Mouse (Mus musculus) thymus, adult 2 months (tissue): Measurements from ENCODE around the gene Kif2a. TPM values are rescaled to one million over a fixed set of nuclear protein-coding genes. Genes with fewer than 3 reads are reported as not detected.

ENCODE experiments used
- DNase-seq: peaks from one replicate; pipeline ENCODE4 v3.0.0; 2021
- H3K27ac ChIP-seq: fragments of 200-500 bp; 2 replicates; pipeline ENCODE4 v1.5.1; 2012; ENCODE audit warnings: low read length, control low read depth; ENCODE audit not compliant: control insufficient read depth, insufficient read depth
- H3K27me3 ChIP-seq: fragments of 200-500 bp; 2 replicates; pipeline ENCODE4 v1.6.1; 2012; ENCODE audit warnings: mild to moderate bottlenecking, low read length, moderate library complexity, mixed read lengths; ENCODE audit not compliant: control insufficient read depth, insufficient read depth
- H3K36me3 ChIP-seq: fragments of 200-500 bp; 2 replicates; pipeline ENCODE4 v1.6.1; 2012; ENCODE audit warnings: mild to moderate bottlenecking, low read length, moderate library complexity; ENCODE audit not compliant: control insufficient read depth, insufficient read depth
- H3K4me1 ChIP-seq: fragments of 200-500 bp; replicated peaks from 2 replicates; pipeline ENCODE4 v1.6.1; 2012; ENCODE audit warnings: low read length; ENCODE audit not compliant: control insufficient read depth, insufficient read depth
- H3K4me3 ChIP-seq: fragments of 200-500 bp; 2 replicates; pipeline ENCODE4 v1.5.1; 2012; ENCODE audit warnings: mild to moderate bottlenecking, low read length, control low read depth, moderate library complexity; ENCODE audit not compliant: control insufficient read depth, insufficient read depth
- CTCF ChIP-seq: fragments of 200-500 bp; IDR thresholded peaks from 2 replicates; pipeline ENCODE4 v1.5.1; 2012; ENCODE audit warnings: mild to moderate bottlenecking, control low read depth, low read length, moderate library complexity, borderline replicate concordance; ENCODE audit not compliant: control insufficient read depth, poor library complexity, insufficient read depth; ENCODE audit errors: extremely low read depth
- POLR2A ChIP-seq: fragments of 200-500 bp; IDR thresholded peaks from 2 replicates; pipeline ENCODE4 v1.6.1; 2012; ENCODE audit warnings: mild to moderate bottlenecking, low read length, control low read depth, moderate library complexity; ENCODE audit not compliant: control insufficient read depth, poor library complexity, insufficient read depth; ENCODE audit errors: extremely low read depth
- WGBS: fragments of 180-500 bp; shearing (Covaris S2); methylation state at CpG from one replicate; pipeline ENCODE4 v1.1.7; 2018; 5-methylcytosine and 5-hydroxymethylcytosine counted together
- polyA plus RNA-seq: library from polyadenylated mRNA; depleted of rRNA; stranded (reverse); fragments of >200 nt; gene quantifications from 2 replicates; pipeline ENCODE4 v1.2.3, GENCODE M21; 2012; rRNA removed

Gene Kif2a
- polyA plus RNA-seq, 1 experiment: 3.7 TPM

- no peak overlapping the region for H3K4me3 ChIP-seq
- WGBS: 95% methylated on average over 7 of the region's 7 CpGs
- H3K27me3 ChIP-seq: no peaks in the 10 kb centered on the region
- H3K27ac ChIP-seq: no peak overlapping the region
- no peaks in the 10 kb centered on the region for H3K36me3 ChIP-seq
- TF ChIP-seq POLR2A (no peak), CTCF (no peak)
- DNase-seq: no peak
- H3K4me1 ChIP-seq: no peaks in the 10 kb centered on the region
These were observed 103.4 kb downstream of the Kif2a start for GRCm38 (mm10) chr13:106918322-106919050.

- WGBS: 96% methylated on average over 3 of the region's 3 CpGs
- no peak overlapping the region for H3K4me3 ChIP-seq
- no peak overlapping the region for H3K27ac ChIP-seq
- no peaks in the 10 kb centered on the region for H3K4me1 ChIP-seq
- no peaks in the 10 kb centered on the region for H3K27me3 ChIP-seq
- peaks cover 8% of the 10 kb centered on the region for H3K36me3 ChIP-seq
- no peak for DNase-seq
- TF ChIP-seq CTCF: no peak
- no peak for TF ChIP-seq POLR2A
These were observed 108.7 kb downstream of the Kif2a start for GRCm38 (mm10) chr13:106913125-106913736.

DNA sequence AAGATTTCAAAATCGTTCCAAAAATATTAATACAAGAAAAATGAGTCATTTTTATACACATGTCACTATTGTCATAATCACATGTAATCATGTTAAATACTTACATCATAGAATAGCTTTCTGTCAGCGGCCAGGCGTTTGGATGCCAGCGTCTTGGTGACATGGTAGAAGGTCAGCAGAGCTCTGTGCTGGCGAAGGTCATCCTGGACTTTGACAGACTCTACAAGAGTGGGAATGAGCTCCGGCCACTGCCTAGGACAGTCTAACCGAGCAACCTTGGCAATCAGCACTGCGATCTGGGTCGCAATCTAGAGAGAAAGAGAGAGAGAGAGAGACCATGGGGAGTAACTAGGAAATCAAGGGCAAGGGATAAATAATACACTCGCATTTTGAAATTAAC, 111.8 kb downstream of the Kif2a start:
- DNase-seq: no peak
- WGBS: 96% methylated on average over 10 of the region's 10 CpGs
- Histone ChIP-seq H3K4me3 (no peak overlapping the region), H3K36me3 (peaks cover 8% of the 10 kb centered on the region), H3K27ac (no peak overlapping the region), H3K4me1 (no peaks in the 10 kb centered on the region), H3K27me3 (no peaks in the 10 kb centered on the region)
- no peak for TF ChIP-seq POLR2A
- TF ChIP-seq CTCF: no peak

Other genes with a start within 250 kb of the Kif2a start
- gene Ipo11, start 85.2 kb downstream of the Kif2a start, polyA plus RNA-seq: 20.8 and 25.1 TPM in 2 replicates
- 8.0 and 8.6 TPM in 2 replicates for gene Dimt1, start 75.0 kb downstream of the Kif2a start, polyA plus RNA-seq